Mouse (Mus musculus): ENCODE data around the gene Ifi27.

GRCm38 (mm10) chr12:103408144-103408543 lies 25.9 kb upstream of the Ifi27 start:
- no peak for TF ChIP-seq GATA1 (IDR thresholded peaks at IDR 0.05; ENCODE audit: low read length)
- TF ChIP-seq TAL1 (IDR thresholded peaks at IDR 0.05; ENCODE audit: low read length) = no peak
